Mouse (Mus musculus) intestine, embryonic 14.5 days (tissue): ENCODE data around the gene Ubash3a. TPM values are rescaled to one million over a fixed set of nuclear protein-coding genes. Genes with fewer than 3 reads are reported as not detected.

Source experiments
- ATAC-seq: fragments of 200-750 bp; cut with Nextera tagmentation; replicated peaks from 2 replicates; pipeline ENCODE4 v1.8.0; 2017; ENCODE audit warnings: low read depth, moderate number of reproducible peaks, moderate TSS enrichment, moderate library complexity; ENCODE audit not compliant: low FRiP score, low TSS enrichment
- DNase-seq: peaks from one replicate; pipeline ENCODE4 v3.0.0-alpha.2; 2018; ENCODE audit warnings: low spot score
- H3K27ac ChIP-seq: fragments of 300-500 bp; sonication (generic); 2 replicates; pipeline ENCODE4 v1.5.1; 2014; ENCODE audit warnings: low read depth, mild to moderate bottlenecking, control low read depth
- H3K27me3 ChIP-seq: fragments of 300-500 bp; sonication (generic); replicated peaks from 2 replicates; pipeline ENCODE4 v1.6.1; 2014; ENCODE audit warnings: low read length, control low read depth; ENCODE audit not compliant: control insufficient read depth, insufficient read depth
- H3K36me3 ChIP-seq: fragments of 300-500 bp; sonication (generic); 2 replicates; pipeline ENCODE4 v1.6.1; 2014; ENCODE audit warnings: low read length, control low read depth; ENCODE audit not compliant: control insufficient read depth, insufficient read depth
- H3K4me1 ChIP-seq: fragments of 300-500 bp; sonication (generic); replicated peaks from 2 replicates; pipeline ENCODE4 v1.6.1; 2014; ENCODE audit warnings: low read length, control low read depth, mixed read lengths; ENCODE audit not compliant: control insufficient read depth, insufficient read depth
- H3K4me2 ChIP-seq: fragments of 300-500 bp; sonication (generic); 2 replicates; pipeline ENCODE4 v1.6.1; 2014; ENCODE audit warnings: low read length
- H3K4me3 ChIP-seq: fragments of 300-500 bp; sonication (generic); 2 replicates; pipeline ENCODE4 v1.5.1; 2014; ENCODE audit warnings: low read depth, low read length, control low read depth, mixed read lengths
- H3K9ac ChIP-seq: fragments of 300-500 bp; sonication (generic); 2 replicates; pipeline ENCODE4 v1.6.1; 2014; ENCODE audit warnings: mild to moderate bottlenecking, low read length
- H3K9me3 ChIP-seq: fragments of 300-500 bp; sonication (generic); 2 replicates; pipeline ENCODE4 v1.6.1; 2016; ENCODE audit warnings: low read length, control low read depth; ENCODE audit not compliant: control insufficient read depth
- WGBS: fragments of 180-500 bp; shearing (Covaris S2); extraction: QIAGEN DNeasy Blood & Tissue Kit; methylation state at CpG from one replicate; pipeline ENCODE4 v1.1.7; 2014; 5-methylcytosine and 5-hydroxymethylcytosine counted together
- polyA plus RNA-seq: library from polyadenylated mRNA; unstranded; fragments of >200 nt; fragmentation: Nextera tagmentation; extraction: Ambion mirVana; gene quantifications from 2 replicates; pipeline ENCODE4 v1.2.1, GENCODE M21; 2014

Gene Ubash3a
- polyA plus RNA-seq, 1 experiment from 2014 or later = 0.14 TPM

- Histone ChIP-seq H3K27me3 (no peaks in the 10 kb centered on the region), H3K9ac (no peak within 1 kb of the TSS), H3K4me1 (no peaks in the 10 kb centered on the region), H3K4me3 (no peak within 1 kb of the TSS), H3K4me2 (no peak within 1 kb of the TSS), H3K9me3 (no peaks in the 10 kb centered on the region), H3K36me3 (no peaks in the 10 kb centered on the region), H3K27ac (no peak within 1 kb of the TSS)
- DNase-seq (no peak), ATAC-seq (no peak)
- 87% methylated on average over 11 of the region's 11 CpGs for WGBS
Observed at GRCm38 (mm10) chr17:31198877-31199276, 8.8 kb upstream of the Ubash3a start, which contains the start of gene Tmprss3. Gene Tmprss3, minus strand, starts transcription at chr17:31198977.

GRCm38 (mm10) chr17:31208654-31209053, 981 bp downstream of the Ubash3a start:
- H3K36me3 ChIP-seq = no peaks in the 10 kb centered on the region
- H3K4me2 ChIP-seq = no peak overlapping the region
- H3K27ac ChIP-seq = no peak overlapping the region
- H3K27me3 ChIP-seq = no peaks in the 10 kb centered on the region
- no peak for DNase-seq
- H3K9ac ChIP-seq = no peak overlapping the region
- ATAC-seq = no peak
- no peaks in the 10 kb centered on the region for H3K9me3 ChIP-seq
- H3K4me3 ChIP-seq = no peak overlapping the region
- 81% methylated on average over 8 of the region's 8 CpGs for WGBS
- no peaks in the 10 kb centered on the region for H3K4me1 ChIP-seq

- Histone ChIP-seq H3K4me3 (no peak overlapping the region), H3K36me3 (no peaks in the 10 kb centered on the region), H3K9ac (no peak overlapping the region), H3K4me2 (no peak overlapping the region), H3K9me3 (no peaks in the 10 kb centered on the region), H3K27me3 (no peaks in the 10 kb centered on the region), H3K27ac (no peak overlapping the region), H3K4me1 (no peaks in the 10 kb centered on the region)
- ATAC-seq (no peak), DNase-seq (no peak)
- WGBS = 94% methylated on average over 11 of the region's 11 CpGs
Observed at GRCm38 (mm10) chr17:31209376-31209930, 1.8 kb downstream of the Ubash3a start.

- no peaks in the 10 kb centered on the region for H3K36me3 ChIP-seq
- H3K27me3 ChIP-seq = no peaks in the 10 kb centered on the region
- no peaks in the 10 kb centered on the region for H3K9me3 ChIP-seq
- no peak overlapping the region for H3K9ac ChIP-seq
- no peak overlapping the region for H3K4me3 ChIP-seq
- H3K27ac ChIP-seq = no peak overlapping the region
- H3K4me2 ChIP-seq = no peak overlapping the region
- WGBS = 83% methylated on average over 7 of the region's 7 CpGs
- no peak for DNase-seq
- H3K4me1 ChIP-seq = no peaks in the 10 kb centered on the region
- ATAC-seq = no peak
Observed at GRCm38 (mm10) chr17:31210299-31210698, 2.6 kb downstream of the Ubash3a start.

- no peak overlapping the region for H3K27ac ChIP-seq
- no peaks in the 10 kb centered on the region for H3K9me3 ChIP-seq
- H3K4me2 ChIP-seq = no peak overlapping the region
- H3K4me3 ChIP-seq = no peak overlapping the region
- no peaks in the 10 kb centered on the region for H3K36me3 ChIP-seq
- DNase-seq (no peak), ATAC-seq (no peak)
- no peaks in the 10 kb centered on the region for H3K4me1 ChIP-seq
- 84% methylated on average over 6 of the region's 6 CpGs for WGBS
- H3K27me3 ChIP-seq = no peaks in the 10 kb centered on the region
- no peak overlapping the region for H3K9ac ChIP-seq
Observed at GRCm38 (mm10) chr17:31211881-31212280, 4.2 kb downstream of the Ubash3a start.

GRCm38 (mm10) chr17:31216068-31216955, 8.6 kb downstream of the Ubash3a start:
- Histone ChIP-seq H3K9ac (no peak overlapping the region), H3K4me3 (no peak overlapping the region), H3K27ac (no peak overlapping the region), H3K27me3 (no peaks in the 10 kb centered on the region), H3K9me3 (no peaks in the 10 kb centered on the region), H3K36me3 (no peaks in the 10 kb centered on the region), H3K4me1 (no peaks in the 10 kb centered on the region), H3K4me2 (no peak overlapping the region)
- ATAC-seq = no peak
- WGBS = 50% methylated on average over 5 of the region's 5 CpGs
- no peak for DNase-seq

GRCm38 (mm10) chr17:31222810-31223310, 15.2 kb downstream of the Ubash3a start:
- ATAC-seq (no peak), DNase-seq (no peak)
- 58% methylated on average over 4 of the region's 4 CpGs for WGBS

GRCm38 (mm10) chr17:31223835-31224234, 16.2 kb downstream of the Ubash3a start:
- Histone ChIP-seq H3K36me3 (no peaks in the 10 kb centered on the region), H3K4me2 (no peak overlapping the region), H3K27ac (no peak overlapping the region), H3K9me3 (no peaks in the 10 kb centered on the region), H3K9ac (no peak overlapping the region), H3K4me3 (no peak overlapping the region), H3K27me3 (no peaks in the 10 kb centered on the region), H3K4me1 (0 out of 2 replicates have a peak, but pooled peaks cover 4% of the 10 kb centered on the region)
- no peak for ATAC-seq
- no peak for DNase-seq
- 64% methylated on average over 7 of the region's 7 CpGs for WGBS

More at GRCm38 (mm10) chr17:31222810-31223310, 15.2 kb downstream of the Ubash3a start:
- Histone ChIP-seq H3K27ac (no peak overlapping the region), H3K4me3 (no peak overlapping the region), H3K9me3 (no peaks in the 10 kb centered on the region), H3K4me1 (0 out of 2 replicates have a peak, but pooled peaks cover 4% of the 10 kb centered on the region), H3K27me3 (no peaks in the 10 kb centered on the region), H3K4me2 (no peak overlapping the region), H3K36me3 (no peaks in the 10 kb centered on the region), H3K9ac (no peak overlapping the region)
